Mouse (Mus musculus): Measurements from ENCODE around the gene Stard7. TPM values are rescaled to one million over a fixed set of nuclear protein-coding genes. Genes with fewer than 3 reads are reported as not detected.
"Not testable (repeated sequence)": the region's sequence is repeated elsewhere in the genome, so short reads cannot be mapped to it uniquely, and the experiment has no call there.

The Stard7 gene
- polyA plus RNA-seq, 1 experiment from 2014 or later, result 85.1 TPM

DNA sequence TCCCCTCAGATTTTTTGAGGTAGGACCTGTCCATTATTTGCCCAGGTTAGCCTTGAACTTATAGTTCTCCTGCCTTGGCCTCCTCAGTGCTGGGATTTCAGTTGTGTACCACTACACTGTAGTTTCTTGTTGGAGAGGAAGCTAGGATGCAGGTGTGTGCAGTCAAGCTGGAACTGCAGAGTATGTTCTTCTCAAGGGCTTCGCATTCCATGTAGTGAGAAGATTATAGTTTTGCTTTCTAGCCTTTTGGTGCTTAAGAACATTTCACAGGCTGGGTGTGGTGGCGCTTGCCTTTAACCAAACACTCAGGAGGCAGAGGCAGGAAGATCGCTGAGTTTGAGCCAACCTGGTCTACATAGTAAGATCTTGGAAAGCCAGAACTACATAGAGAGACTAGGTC, 2.8 kb downstream of the Stard7 start:
- H3K27me3 ChIP-seq, result no peaks in the 10 kb centered on the region
- TF ChIP-seq CTCF (IDR thresholded peaks at IDR 0.05), result no peak
- in situ Hi-C loops (cut with MboI; ENCODE audit: low pct_unique_long_range_greater_than_20kb), result no loop called here
- no peak for ATAC-seq
- CTCF ChIA-PET, result interaction anchor here (1.1 to 1.5 kb wide), 2 partner anchors 11 to 12 kb away, joined by 3 to 5 read pairs; no protein-coding TSS in a partner anchor
- DNase-seq (ENCODE audit: low read depth, low spot score), result no peak
- POLR2A ChIA-PET, result no interaction called here

DNA sequence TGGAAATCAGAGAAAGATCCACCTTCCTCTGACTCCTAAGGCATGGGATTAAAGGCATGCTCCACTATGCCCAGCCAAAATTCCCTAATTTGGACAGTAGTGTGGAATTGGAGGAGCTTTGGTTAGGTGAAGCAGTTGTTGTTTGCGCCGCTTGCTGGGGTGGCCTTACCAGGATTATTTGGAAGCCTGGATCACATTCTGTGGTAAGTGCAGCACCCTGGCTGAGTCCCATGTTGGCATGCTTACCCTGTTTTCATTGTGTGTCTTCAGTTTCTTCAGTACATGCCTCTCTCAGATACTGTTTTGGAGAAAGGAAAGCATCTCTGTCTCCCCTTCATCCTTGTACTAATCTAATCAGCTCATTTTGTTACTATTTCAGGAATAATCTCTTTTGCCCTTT, 4.6 kb downstream of the Stard7 start:
- ATAC-seq, result no peak

DNA sequence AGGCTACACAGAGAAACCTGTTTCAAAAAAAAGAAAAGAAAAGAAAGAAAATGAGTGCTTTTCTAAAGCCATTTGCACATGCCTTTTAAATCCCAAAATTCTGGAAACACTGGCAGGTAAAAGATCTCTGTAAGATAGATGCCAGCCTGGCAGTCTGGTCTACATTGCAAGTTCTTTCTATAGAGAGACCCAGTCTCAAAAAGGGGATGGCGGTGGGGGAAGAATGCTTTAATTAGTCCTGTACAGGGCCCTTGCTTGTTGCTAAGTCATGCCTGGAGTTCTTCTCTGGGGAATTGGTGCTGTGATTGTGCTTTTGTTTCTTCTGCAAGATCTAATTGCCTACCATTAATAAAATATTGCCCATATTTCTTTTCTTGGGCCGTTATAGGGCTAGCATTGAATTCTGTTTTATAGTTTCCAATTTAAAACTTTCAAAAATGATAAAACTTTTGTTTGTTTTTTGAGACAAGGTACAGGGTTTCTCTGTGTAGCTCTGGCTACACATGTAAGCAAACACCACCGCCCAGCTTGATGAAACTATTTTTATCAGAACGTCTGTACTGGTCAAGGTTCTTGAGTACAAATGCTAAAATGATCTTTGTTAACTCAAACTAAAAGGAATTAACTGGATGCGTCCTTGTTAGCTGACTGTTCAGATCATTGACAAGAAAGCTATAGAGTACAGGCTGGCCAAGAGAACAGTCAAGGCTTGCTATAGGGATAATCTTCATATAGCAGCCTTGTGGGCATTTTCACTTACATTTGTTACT, 5.7 kb downstream of the Stard7 start:
- ChIA-PET POLR2A (interaction anchor here (0.6 kb wide), 1 partner anchor 9 kb away, joined by 3 read pairs; no protein-coding TSS in a partner anchor), CTCF (interaction anchor here (0.7 to 1.6 kb wide), 3 partner anchors 21 to 33 kb away, joined by 3 to 4 read pairs (median 3); no protein-coding TSS in a partner anchor)
- no peak for TF ChIP-seq CTCF (IDR thresholded peaks at IDR 0.05)
- ATAC-seq, result no peak
- no peaks in the 10 kb centered on the region for H3K27me3 ChIP-seq
- no peak for DNase-seq (ENCODE audit: low read depth, low spot score)
- in situ Hi-C loops (cut with MboI; ENCODE audit: low pct_unique_long_range_greater_than_20kb), result no loop called here

More for the DNA sequence above, 4.6 kb downstream of the Stard7 start:
- POLR2A ChIA-PET, result interaction anchor here (0.7 kb wide), 1 partner anchor 9 kb away, joined by 3 read pairs; no protein-coding TSS in a partner anchor
- in situ Hi-C loops (cut with MboI; ENCODE audit: low pct_unique_long_range_greater_than_20kb), result no loop called here
- DNase-seq (ENCODE audit: low read depth, low spot score), result no peak
- CTCF ChIA-PET, result no interaction called here
- no peak for TF ChIP-seq CTCF (IDR thresholded peaks at IDR 0.05)
- H3K27me3 ChIP-seq, result no peaks in the 10 kb centered on the region

DNA sequence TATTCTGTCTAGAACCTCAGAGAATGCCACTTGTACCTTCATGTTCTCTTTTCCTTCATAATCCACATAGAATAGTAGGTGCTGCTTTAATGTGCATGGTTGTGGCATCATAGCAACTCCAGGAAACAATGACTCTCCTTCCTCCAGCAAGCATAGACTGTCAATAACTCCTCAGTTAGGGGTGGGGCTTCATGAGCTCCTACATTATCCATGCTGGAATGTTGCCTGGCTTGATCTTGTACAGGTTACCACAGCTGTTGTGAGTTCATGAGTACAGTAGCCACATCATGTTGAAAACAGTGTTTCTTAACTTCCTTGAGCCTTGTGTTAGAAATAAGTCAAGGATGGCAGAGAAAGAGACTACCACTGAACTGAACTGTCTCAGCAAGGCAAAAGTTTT, 8.1 kb downstream of the Stard7 start:
- in situ Hi-C loops (cut with MboI; ENCODE audit: low pct_unique_long_range_greater_than_20kb), result no loop called here
- no peak for DNase-seq (ENCODE audit: low read depth, low spot score)
- POLR2A ChIA-PET, result interaction anchor here (0.6 kb wide), 1 partner anchor 21 kb away, joined by 4 read pairs; no protein-coding TSS in a partner anchor

DNA sequence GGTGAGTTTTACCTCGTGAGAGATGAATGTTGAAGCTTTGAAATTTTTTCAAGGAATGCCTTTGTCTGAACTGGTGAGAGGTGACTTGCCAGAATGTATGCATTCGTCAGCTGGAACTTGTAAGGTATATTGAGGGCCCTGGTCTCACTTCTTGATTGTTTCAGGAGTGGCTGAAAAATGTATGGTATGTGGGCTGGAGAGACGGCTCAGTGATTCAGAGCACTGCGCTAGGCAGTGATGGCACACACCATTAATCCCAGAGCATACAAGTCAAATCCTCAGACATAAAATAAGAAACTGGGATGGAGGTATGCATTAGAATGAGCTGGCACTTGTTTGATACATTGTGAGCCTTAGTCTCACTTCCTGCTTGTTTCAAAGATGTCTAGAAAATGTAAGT, 22.2 kb downstream of the Stard7 start:
- CTCF ChIA-PET, result no interaction called here
- H3K27me3 ChIP-seq, result no peaks in the 10 kb centered on the region
- TF ChIP-seq CTCF (IDR thresholded peaks at IDR 0.05), result no peak
- POLR2A ChIA-PET, result no interaction called here
- in situ Hi-C loops (cut with MboI; ENCODE audit: low pct_unique_long_range_greater_than_20kb), result no loop called here
- DNase-seq (ENCODE audit: low read depth, low spot score) (peak; percentile 24), ATAC-seq (peak; percentile 57)

More for the DNA sequence above, 8.1 kb downstream of the Stard7 start:
- CTCF ChIA-PET, result interaction anchor here (0.6 to 1.2 kb wide), 2 partner anchors 10 to 1630 kb away, joined by 3 read pairs; no protein-coding TSS in a partner anchor
- no peak for ATAC-seq
- no peaks in the 10 kb centered on the region for H3K27me3 ChIP-seq
- no peak for TF ChIP-seq CTCF (IDR thresholded peaks at IDR 0.05)

DNA sequence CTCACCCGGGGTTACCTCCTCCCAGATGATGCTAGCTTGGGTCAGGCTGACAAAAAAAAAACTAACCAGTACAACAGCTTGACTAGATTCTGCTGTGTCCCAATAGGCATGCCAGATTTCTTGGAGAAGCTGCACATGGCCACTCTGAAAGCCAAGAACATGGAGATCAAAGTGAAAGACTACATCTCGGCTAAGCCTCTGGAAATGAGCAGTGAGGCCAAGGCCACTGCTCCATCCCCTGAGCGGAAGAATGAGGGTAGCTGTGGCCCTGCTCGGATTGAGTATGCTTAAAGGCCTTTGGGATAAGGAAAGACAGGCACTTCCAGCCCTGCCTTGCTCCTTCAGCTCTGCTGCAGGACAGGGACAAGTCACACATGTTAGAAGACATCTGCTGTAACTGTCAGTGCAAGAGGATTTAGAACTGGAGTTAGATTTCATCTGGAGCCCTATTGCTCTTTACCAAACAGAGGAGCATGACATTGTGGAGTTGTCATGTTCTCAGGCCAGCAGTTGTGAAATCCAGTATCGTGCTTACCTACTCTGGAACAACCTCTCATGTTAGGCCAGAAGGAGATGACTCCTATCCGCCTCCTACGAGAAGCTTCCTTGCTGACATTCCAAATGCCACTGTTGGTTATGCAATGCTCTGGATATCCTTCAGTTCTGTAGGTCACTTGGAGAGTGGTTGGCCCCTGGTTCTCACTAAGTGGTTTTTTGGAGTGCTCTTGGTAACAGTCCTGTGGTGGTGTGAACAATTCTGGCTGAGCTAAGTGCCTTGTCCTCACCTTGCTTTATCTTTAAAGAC, 27.2 kb downstream of the Stard7 start:
- DNase-seq (ENCODE audit: low read depth, low spot score) (no peak), ATAC-seq (no peak)
- no peak for TF ChIP-seq CTCF (IDR thresholded peaks at IDR 0.05)
- CTCF ChIA-PET, result interaction anchor here (1.3 to 1.8 kb wide), 3 partner anchors 9 to 50 kb away, joined by 3 to 4 read pairs (median 3); no protein-coding TSS in a partner anchor
- no peaks in the 10 kb centered on the region for H3K27me3 ChIP-seq
- in situ Hi-C loops (cut with MboI; ENCODE audit: low pct_unique_long_range_greater_than_20kb), result no loop called here
- POLR2A ChIA-PET, result no interaction called here

DNA sequence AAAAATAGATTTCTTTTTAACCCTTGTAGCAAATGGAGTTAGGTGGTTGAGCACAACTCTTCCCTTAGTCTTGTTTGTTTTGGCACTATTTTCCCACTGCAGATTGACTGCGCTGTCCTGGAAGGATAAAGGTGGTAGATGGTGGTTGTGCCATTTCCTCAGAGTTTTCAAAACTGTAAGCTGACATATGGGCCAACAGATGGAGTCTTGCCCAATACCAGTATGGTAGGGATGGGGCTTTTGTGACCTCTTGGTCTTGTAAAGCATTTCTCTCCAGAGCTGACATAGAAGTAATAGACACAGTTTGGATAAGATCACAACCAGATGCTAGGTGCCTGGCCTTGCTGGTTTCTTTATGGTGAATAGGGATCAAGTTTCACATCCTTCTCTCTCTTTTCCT, 28.0 kb downstream of the Stard7 start:
- no peak for ATAC-seq
- DNase-seq (ENCODE audit: low read depth, low spot score), result no peak
- no peak for TF ChIP-seq CTCF (IDR thresholded peaks at IDR 0.05)
- H3K27me3 ChIP-seq, result no peaks in the 10 kb centered on the region
- in situ Hi-C loops (cut with MboI; ENCODE audit: low pct_unique_long_range_greater_than_20kb), result no loop called here
- POLR2A ChIA-PET, result no interaction called here
- CTCF ChIA-PET, result interaction anchor here (1.3 to 1.8 kb wide), 4 partner anchors 9 to 49 kb away, joined by 3 to 4 read pairs (median 3); no protein-coding TSS in a partner anchor

DNA sequence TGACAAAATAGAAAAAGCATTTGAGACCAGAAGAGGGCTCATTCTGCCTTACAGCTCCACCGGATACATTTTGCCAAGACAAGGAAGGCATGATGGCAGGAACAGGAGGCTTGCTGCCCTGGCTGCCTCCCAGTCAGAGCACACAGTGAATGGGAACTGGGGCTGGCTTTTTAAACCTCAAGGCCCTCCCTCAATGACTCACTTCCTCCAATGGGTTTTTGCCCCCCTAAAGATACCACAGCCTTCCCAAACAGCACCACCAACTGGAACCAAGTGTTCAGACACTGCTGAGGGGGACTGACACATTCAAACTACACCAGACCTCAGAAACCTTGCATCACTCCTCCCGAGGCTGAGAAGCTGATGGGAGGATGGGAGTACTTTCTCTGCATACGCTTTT, 30.7 kb downstream of the Stard7 start:
- POLR2A ChIA-PET, result interaction anchor here (1.2 kb wide), 1 partner anchor 19 kb away, joined by 3 read pairs; no protein-coding TSS in a partner anchor

DNA sequence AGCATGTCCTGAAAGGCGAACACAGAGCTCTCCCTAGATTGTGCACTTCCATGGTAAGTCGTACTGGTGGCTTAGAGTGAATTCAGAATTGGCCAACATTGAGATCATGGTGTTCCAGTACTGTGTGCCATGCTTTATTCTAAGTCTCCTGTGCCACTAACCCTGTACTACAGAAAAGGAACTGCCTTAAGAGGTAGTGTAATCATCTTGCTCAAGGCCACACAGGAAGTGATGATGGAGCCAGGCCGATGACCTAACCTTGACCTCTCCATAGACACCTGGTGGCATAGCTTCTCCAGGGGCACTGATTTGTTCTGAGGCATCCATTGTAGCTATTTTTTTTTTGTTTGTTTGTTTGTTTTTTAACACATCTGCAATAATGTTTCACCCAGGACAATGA, 31.9 kb downstream of the Stard7 start:
- DNase-seq (ENCODE audit: low read depth, low spot score) (no peak), ATAC-seq (no peak)
- POLR2A ChIA-PET, result no interaction called here
- TF ChIP-seq CTCF (IDR thresholded peaks at IDR 0.05), result no peak
- CTCF ChIA-PET, result interaction anchor here (1.2 kb wide), 1 partner anchor 187 kb away, joined by 3 read pairs; no protein-coding TSS in a partner anchor
- no peaks in the 10 kb centered on the region for H3K27me3 ChIP-seq
- in situ Hi-C loops (cut with MboI; ENCODE audit: low pct_unique_long_range_greater_than_20kb), result no loop called here

More for the DNA sequence above, 30.7 kb downstream of the Stard7 start:
- ATAC-seq (no peak), DNase-seq (ENCODE audit: low read depth, low spot score) (no peak)
- in situ Hi-C loops (cut with MboI; ENCODE audit: low pct_unique_long_range_greater_than_20kb), result no loop called here
- CTCF ChIA-PET, result interaction anchor here (0.9 to 1.6 kb wide), 2 partner anchors 13 to 40 kb away, joined by 3 to 6 read pairs; no protein-coding TSS in a partner anchor
- peak; percentile 31 for TF ChIP-seq CTCF (IDR thresholded peaks at IDR 0.05)
- no peaks in the 10 kb centered on the region for H3K27me3 ChIP-seq

DNA sequence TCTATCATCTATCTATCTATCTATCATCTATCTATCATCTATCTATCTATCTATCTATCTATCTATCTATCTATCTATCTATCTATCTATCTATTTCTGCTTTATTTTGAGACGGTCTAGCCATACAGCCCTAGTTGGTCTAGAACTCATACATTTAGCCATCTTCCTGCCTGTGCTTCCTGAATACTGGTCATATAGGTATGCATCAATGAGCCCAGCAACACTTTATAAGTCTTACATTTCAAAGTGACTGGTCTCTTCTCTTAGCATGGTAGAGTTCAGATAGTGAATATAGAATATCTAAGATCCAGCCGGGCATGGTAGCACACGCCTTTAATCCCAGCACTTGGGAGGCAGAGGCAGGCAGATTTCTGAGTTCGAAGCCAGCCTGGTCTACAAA, 34.2 kb downstream of the Stard7 start:
- in situ Hi-C loops (cut with MboI; ENCODE audit: low pct_unique_long_range_greater_than_20kb); H3K27me3 ChIP-seq; CTCF ChIA-PET; DNase-seq (ENCODE audit: low read depth, low spot score); ATAC-seq: not testable (repeated sequence)
- POLR2A ChIA-PET, result interaction anchor here (1.6 kb wide), 1 partner anchor 31 kb away, joined by 5 read pairs; the partner anchor contains the start of gene Dusp2

Data from Patski (cell line).